In genomic region chr1:164552658-164553057, GRCm38 (mm10) we compare ENCODE assay signal across 10 mouse cellular contexts.
DNase-seq lines count a peak whose midpoint lies in the region; ATAC-seq lines count a peak whose summit lies in the region.
"Had no signal": no experiment of that assay in that cellular context is flagged by ENCODE, and none has a peak within 500 bp of the region (broad histone marks: within the 10 kb centered on the region; RNA-seq: fewer than 3 reads in every experiment).

No protein-coding gene starts in this region.

- no peak overlapping the region for H3K9ac ChIP-seq in forebrain, embryonic 14.5 days (ENCODE audit: low read length)
- H3K9ac ChIP-seq in forebrain, embryonic 13.5 days = no peak overlapping the region
- H3K9ac ChIP-seq in midbrain, embryonic 14.5 days (replicated peaks; ENCODE audit: low read length) = no peak overlapping the region
- no peak overlapping the region for H3K9ac ChIP-seq in midbrain, embryonic 11.5 days (ENCODE audit: low read length)
- H3K9ac ChIP-seq in hindbrain, embryonic 15.5 days = no peak overlapping the region
- H3K9ac ChIP-seq in stomach, embryonic 15.5 days = no peak overlapping the region

- no peak overlapping the region for H3K4me2 ChIP-seq in forebrain, embryonic 14.5 days (ENCODE audit: low read length)
- H3K4me2 ChIP-seq in forebrain, embryonic 13.5 days = no peak overlapping the region
- no peak overlapping the region for H3K4me2 ChIP-seq in midbrain, embryonic 14.5 days (ENCODE audit: low read length)
- no peak overlapping the region for H3K4me2 ChIP-seq in midbrain, embryonic 11.5 days
- no peak overlapping the region for H3K4me2 ChIP-seq in hindbrain, embryonic 15.5 days
- H3K4me2 ChIP-seq in stomach, embryonic 15.5 days = no peak overlapping the region

- no peaks in the 10 kb centered on the region for H3K36me3 ChIP-seq in forebrain, embryonic 14.5 days (ENCODE audit: control insufficient read depth, insufficient read depth, low read length)
- H3K36me3 ChIP-seq in forebrain, embryonic 13.5 days (ENCODE audit: poor library complexity, severe bottlenecking) = no peaks in the 10 kb centered on the region
- H3K36me3 ChIP-seq in midbrain, embryonic 14.5 days (ENCODE audit: control insufficient read depth, insufficient read depth, low read length) = no peaks in the 10 kb centered on the region
- no peaks in the 10 kb centered on the region for H3K36me3 ChIP-seq in midbrain, embryonic 11.5 days (ENCODE audit: control insufficient read depth, insufficient read depth, low read length)
- no peaks in the 10 kb centered on the region for H3K36me3 ChIP-seq in hindbrain, embryonic 15.5 days
- H3K36me3 ChIP-seq in stomach, embryonic 15.5 days = no peaks in the 10 kb centered on the region

- DNase-seq in forebrain, embryonic 14.5 days (ENCODE audit: low spot score) = peak; percentile 5
- peak; percentile 44 for DNase-seq in midbrain, embryonic 14.5 days
- DNase-seq in midbrain, embryonic 11.5 days (ENCODE audit: low spot score, missing footprints) = no peak
- no peak for DNase-seq in B cell, adult 2 months
- DNase-seq in testis, postnatal 14 days (ENCODE audit: low spot score) = no peak
- DNase-seq: kidney, adult 9 months; thymus, postnatal 36 days had no signal

- no peaks in the 10 kb centered on the region for H3K4me1 ChIP-seq in forebrain, embryonic 14.5 days (ENCODE audit: control insufficient read depth, insufficient read depth, low read length)
- no peaks in the 10 kb centered on the region for H3K4me1 ChIP-seq in forebrain, embryonic 13.5 days
- H3K4me1 ChIP-seq in midbrain, embryonic 14.5 days (ENCODE audit: control insufficient read depth, insufficient read depth, low read length) = 0 out of 2 replicates have a peak, but pooled peaks cover 4% of the 10 kb centered on the region
- no peaks in the 10 kb centered on the region for H3K4me1 ChIP-seq in midbrain, embryonic 11.5 days (ENCODE audit: control insufficient read depth, insufficient read depth, low read length)
- H3K4me1 ChIP-seq in hindbrain, embryonic 15.5 days (replicated peaks) = no peaks in the 10 kb centered on the region; the same call in 1 of the 2 replicates
- H3K4me1 ChIP-seq in stomach, embryonic 15.5 days = 0 out of 2 replicates have a peak, but pooled peaks cover 5% of the 10 kb centered on the region

- 73% methylated on average over 4 of the region's 4 CpGs for WGBS in forebrain, embryonic 14.5 days
- WGBS in forebrain, embryonic 13.5 days = 81% methylated on average over 4 of the region's 4 CpGs
- 52% methylated on average over 4 of the region's 4 CpGs for WGBS in midbrain, embryonic 14.5 days
- 65% methylated on average over 4 of the region's 4 CpGs for WGBS in midbrain, embryonic 11.5 days
- WGBS in hindbrain, embryonic 15.5 days = 44% methylated on average over 4 of the region's 4 CpGs
- 24% methylated on average over 4 of the region's 4 CpGs for WGBS in stomach, embryonic 15.5 days

- H3K27ac ChIP-seq in forebrain, embryonic 14.5 days (ENCODE audit: low read depth, low read length) = no peak overlapping the region
- H3K27ac ChIP-seq in forebrain, embryonic 13.5 days = no peak overlapping the region
- peak overlapping the region; percentile 55; the same call in 1 of the 2 replicates for H3K27ac ChIP-seq in midbrain, embryonic 14.5 days (replicated peaks; ENCODE audit: low read depth, low read length)
- no peak overlapping the region for H3K27ac ChIP-seq in midbrain, embryonic 11.5 days (ENCODE audit: low read depth, low read length)
- H3K27ac ChIP-seq in hindbrain, embryonic 15.5 days (replicated peaks) = peak overlapping the region; percentile 26; the same call in 1 of the 2 replicates
- no peak overlapping the region for H3K27ac ChIP-seq in stomach, embryonic 15.5 days

- no peak overlapping the region for H3K4me3 ChIP-seq in forebrain, embryonic 14.5 days (ENCODE audit: low read depth, low read length)
- no peak overlapping the region for H3K4me3 ChIP-seq in forebrain, embryonic 13.5 days
- no peak overlapping the region for H3K4me3 ChIP-seq in midbrain, embryonic 14.5 days (replicated peaks; ENCODE audit: low read depth, low read length)
- H3K4me3 ChIP-seq in midbrain, embryonic 11.5 days (ENCODE audit: low read depth, low read length) = no peak overlapping the region
- H3K4me3 ChIP-seq in hindbrain, embryonic 15.5 days = no peak overlapping the region
- no peak overlapping the region for H3K4me3 ChIP-seq in stomach, embryonic 15.5 days (replicated peaks)

- no peak for ATAC-seq in forebrain, embryonic 14.5 days
- no peak for ATAC-seq in forebrain, embryonic 13.5 days
- ATAC-seq in midbrain, embryonic 14.5 days (ENCODE audit: low FRiP score, low TSS enrichment) = 0 out of 2 replicates have a peak, but pooled peaks have one; percentile 32
- ATAC-seq in midbrain, embryonic 11.5 days (ENCODE audit: low FRiP score) = no peak
- peak; percentile 59; the same call in 1 of the 2 replicates for ATAC-seq in hindbrain, embryonic 15.5 days (ENCODE audit: low FRiP score, low read depth)
- peak; percentile 80 for ATAC-seq in stomach, embryonic 15.5 days (ENCODE audit: insufficient read depth, low FRiP score, low read depth)

- H3K9me3 ChIP-seq in forebrain, embryonic 14.5 days (replicated peaks; ENCODE audit: control insufficient read depth, low read length) = no peaks in the 10 kb centered on the region
- H3K9me3 ChIP-seq in forebrain, embryonic 13.5 days (replicated peaks) = no peaks in the 10 kb centered on the region
- no peaks in the 10 kb centered on the region for H3K9me3 ChIP-seq in midbrain, embryonic 14.5 days (ENCODE audit: control insufficient read depth, low read length)
- H3K9me3 ChIP-seq in midbrain, embryonic 11.5 days (ENCODE audit: control insufficient read depth, low read length) = no peaks in the 10 kb centered on the region
- H3K9me3 ChIP-seq in hindbrain, embryonic 15.5 days = no peaks in the 10 kb centered on the region
- no peaks in the 10 kb centered on the region for H3K9me3 ChIP-seq in stomach, embryonic 15.5 days

- H3K27me3 ChIP-seq in forebrain, embryonic 14.5 days (replicated peaks; ENCODE audit: control insufficient read depth, insufficient read depth, low read length) = no peaks in the 10 kb centered on the region
- H3K27me3 ChIP-seq in forebrain, embryonic 13.5 days = no peaks in the 10 kb centered on the region
- no peaks in the 10 kb centered on the region for H3K27me3 ChIP-seq in midbrain, embryonic 14.5 days (ENCODE audit: control insufficient read depth, insufficient read depth, low read length)
- no peaks in the 10 kb centered on the region for H3K27me3 ChIP-seq in midbrain, embryonic 11.5 days (ENCODE audit: control insufficient read depth, insufficient read depth, low read length)
- H3K27me3 ChIP-seq in hindbrain, embryonic 15.5 days = no peaks in the 10 kb centered on the region
- no peaks in the 10 kb centered on the region for H3K27me3 ChIP-seq in stomach, embryonic 15.5 days (replicated peaks)

Comparison
In these comparisons a context has a peak if more than half of its experiments do, and no peak if none do; other contexts are left out.
1. ATAC-seq: peak in midbrain, embryonic 14.5 days (single experiment), hindbrain, embryonic 15.5 days (single experiment) and stomach, embryonic 15.5 days (single experiment); none in forebrain, embryonic 14.5 days (single experiment), forebrain, embryonic 13.5 days (single experiment) and midbrain, embryonic 11.5 days (single experiment).
2. DNase-seq: peak in forebrain, embryonic 14.5 days (single experiment) and midbrain, embryonic 14.5 days (single experiment); none in midbrain, embryonic 11.5 days (single experiment), B cell, adult 2 months (0 of 2) and testis, postnatal 14 days (single experiment).
3. H3K27ac ChIP-seq: peak in midbrain, embryonic 14.5 days (single experiment) and hindbrain, embryonic 15.5 days (single experiment); none in forebrain, embryonic 14.5 days (single experiment), forebrain, embryonic 13.5 days (single experiment), midbrain, embryonic 11.5 days (single experiment) and stomach, embryonic 15.5 days (single experiment).